ENCODE assay signal across 9 mouse cellular contexts in the genomic region with DNA sequence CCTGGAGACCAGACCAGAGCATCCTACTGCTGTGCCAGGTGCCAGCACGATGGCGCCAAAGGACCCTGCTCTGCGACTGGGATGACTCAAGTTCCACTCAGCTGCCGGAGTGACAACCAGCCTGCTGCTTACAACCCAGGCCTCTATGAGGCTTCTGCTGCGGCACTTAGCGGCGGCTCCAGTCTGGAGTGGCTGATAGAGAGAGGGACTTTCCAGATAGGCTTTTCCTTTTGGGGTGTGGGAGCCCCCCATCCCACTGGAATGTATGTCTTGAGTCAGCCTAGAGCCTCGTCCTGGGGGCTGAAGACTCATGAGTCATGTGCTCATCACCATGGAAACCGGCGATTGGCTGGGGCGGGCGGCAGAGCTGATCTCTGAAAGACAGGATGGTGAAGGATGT.
DNase-seq lines count a peak whose midpoint lies in the region; ATAC-seq lines count a peak whose summit lies in the region.
"Had no signal": no experiment of that assay in that cellular context is flagged by ENCODE, and none has a peak within 500 bp of the region (broad histone marks: within the 10 kb centered on the region; RNA-seq: fewer than 3 reads in every experiment).

No protein-coding gene starts in this region.

- no peak overlapping the region for H3K27ac ChIP-seq in kidney, embryonic 14.5 days (ENCODE audit: low read depth, low read length)

- H3K4me3 ChIP-seq in kidney, embryonic 14.5 days (ENCODE audit: low read length), result no peak overlapping the region
- H3K4me3 ChIP-seq: limb, embryonic 15.5 days had no signal

- no peaks in the 10 kb centered on the region for H3K36me3 ChIP-seq in kidney, embryonic 14.5 days (ENCODE audit: control insufficient read depth, insufficient read depth, low read length)
- H3K36me3 ChIP-seq: limb, embryonic 15.5 days had no signal

- H3K4me1 ChIP-seq in kidney, embryonic 14.5 days (ENCODE audit: control insufficient read depth, insufficient read depth, low read length), result peaks cover 56% of the 10 kb centered on the region

- H3K4me2 ChIP-seq in kidney, embryonic 14.5 days (replicated peaks; ENCODE audit: low read depth, low read length), result no peak overlapping the region
- H3K4me2 ChIP-seq: limb, embryonic 15.5 days had no signal

- no peaks in the 10 kb centered on the region for H3K27me3 ChIP-seq in kidney, embryonic 14.5 days (ENCODE audit: control insufficient read depth, insufficient read depth, low read length)
- H3K27me3 ChIP-seq: limb, embryonic 15.5 days had no signal

- ATAC-seq in kidney, embryonic 14.5 days (ENCODE audit: low FRiP score, low TSS enrichment), result 0 out of 2 replicates have a peak, but pooled peaks have one; percentile 29
- ATAC-seq in erythroid progenitor cell, adult 5-6 weeks (replicated peaks; ENCODE audit: low FRiP score, poor library complexity, severe bottlenecking), result no peak

- WGBS in kidney, embryonic 14.5 days, result 80% methylated on average over 12 of the region's 12 CpGs

- no peak for DNase-seq in kidney, postnatal 4 days
- peak; percentile 55 to 73 for DNase-seq in frontal cortex, adult 2 months (ENCODE audit: extremely low spot score in 1 of 2, low spot score in 1 of 2)
- peak; percentile 50 to 69 for DNase-seq in left cerebral cortex, adult 9 months (ENCODE audit: low spot score in 2 of 2)
- DNase-seq in right cerebral cortex, postnatal 25 days, result peak; percentile 69
- no peak for DNase-seq in gastrocnemius, postnatal 4 days (ENCODE audit: low spot score in 2 of 2)
- no peak for DNase-seq in lung, postnatal 25 days (ENCODE audit: low spot score)

- H3K9me3 ChIP-seq in kidney, embryonic 14.5 days (ENCODE audit: control insufficient read depth, low read length), result no peaks in the 10 kb centered on the region
- H3K9me3 ChIP-seq: limb, embryonic 15.5 days had no signal

- no peak overlapping the region for H3K9ac ChIP-seq in kidney, embryonic 14.5 days (ENCODE audit: low read depth, low read length)
- H3K9ac ChIP-seq: limb, embryonic 15.5 days had no signal

Comparison
In these comparisons a context has a peak if more than half of its experiments do, and no peak if none do; other contexts are left out.
1. DNase-seq: peak in frontal cortex, adult 2 months (2 of 2), left cerebral cortex, adult 9 months (2 of 2) and right cerebral cortex, postnatal 25 days (single experiment); none in kidney, postnatal 4 days (0 of 2), gastrocnemius, postnatal 4 days (0 of 2) and lung, postnatal 25 days (single experiment).